Mouse (Mus musculus) liver, adult 2 months (tissue): Measurements from ENCODE around the gene Calhm2.

Source experiments
- CTCF ChIP-seq: fragments of 200-500 bp; IDR thresholded peaks from 2 replicates; pipeline ENCODE4 v1.5.1; 2011; ENCODE audit warnings: low read depth, low read length, control low read depth
- POLR2A ChIP-seq: fragments of 200-500 bp; IDR thresholded peaks from 2 replicates; pipeline ENCODE4 v1.6.1; 2011; ENCODE audit warnings: low read length, control low read depth; ENCODE audit not compliant: insufficient read depth; ENCODE audit errors: extremely low read depth

GRCm38 (mm10) chr19:47161669-47162068 is 23.6 kb upstream of the Calhm2 start:
- TF ChIP-seq CTCF (no peak), POLR2A (no peak)
